Mouse (Mus musculus) C2C12 (cell line): ENCODE results near the gene Acer2. TPM values are rescaled to one million over a fixed set of nuclear protein-coding genes. Genes with fewer than 3 reads are reported as not detected.

Source experiments
- H3K27me3 ChIP-seq: one replicate; pipeline ENCODE4 v1.6.1; 2011; ENCODE audit not compliant: control insufficient read depth, insufficient read depth, insufficient read length
- H3K36me3 ChIP-seq: one replicate; pipeline ENCODE4 v1.6.1; 2011; ENCODE audit not compliant: control insufficient read depth, insufficient read depth
- H3K4me3 ChIP-seq: one replicate; pipeline ENCODE4 v1.5.1; 2011; ENCODE audit warnings: mild to moderate bottlenecking, control low read depth; ENCODE audit not compliant: poor library complexity, insufficient read depth, severe bottlenecking
- H3K79me2 ChIP-seq: one replicate; pipeline ENCODE4 v1.6.1; 2011; ENCODE audit not compliant: control insufficient read depth, insufficient read depth
- H3K79me3 ChIP-seq: one replicate; pipeline ENCODE4 v1.6.1; 2011; ENCODE audit warnings: low read depth, control low read depth
- H3ac ChIP-seq: one replicate; pipeline ENCODE3; 2011; ENCODE audit warnings: low read depth; ENCODE audit not compliant: control insufficient read depth, insufficient read length
- CEBPB ChIP-seq: IDR thresholded peaks from one replicate; pipeline ENCODE4 v1.6.1; 2011; ENCODE audit warnings: low read depth, mild to moderate bottlenecking, control low read depth, moderate library complexity
- CTCF ChIP-seq: IDR thresholded peaks from one replicate; pipeline ENCODE4 v1.5.1; 2011; ENCODE audit not compliant: control insufficient read depth, insufficient read depth, insufficient read length
- FOSL1 ChIP-seq: IDR thresholded peaks from one replicate; pipeline ENCODE4 v1.8.0; 2011; ENCODE audit warnings: mild to moderate bottlenecking, low read length; ENCODE audit not compliant: poor library complexity, insufficient read depth, severe bottlenecking
- MAX ChIP-seq: IDR thresholded peaks from one replicate; pipeline ENCODE4 v1.6.1; 2011; ENCODE audit warnings: mild to moderate bottlenecking, control low read depth
- MYOD1 ChIP-seq: IDR thresholded peaks from one replicate; pipeline ENCODE4 v1.6.1; 2011; ENCODE audit warnings: low read depth; ENCODE audit not compliant: control insufficient read depth, insufficient read length
- MYOG ChIP-seq: IDR thresholded peaks from one replicate; pipeline ENCODE4 v1.6.1; 2011; ENCODE audit not compliant: control insufficient read depth, insufficient read length; ENCODE audit errors: extremely low read depth
- USF1 ChIP-seq: IDR thresholded peaks from one replicate; pipeline ENCODE4 v1.6.1; 2011; ENCODE audit warnings: low read depth, mild to moderate bottlenecking, control low read depth, moderate library complexity
- polyA plus RNA-seq: library from polyadenylated mRNA; unstranded; fragments of >200 nt; fragmentation: generic; extraction: Trizol; gene quantifications from one replicate; pipeline ENCODE4 v1.2.1, GENCODE M21; 2012; ENCODE audit warnings: missing spikeins

Acer2 gene
- polyA plus RNA-seq, 1 experiment = 0.08 TPM

DNA sequence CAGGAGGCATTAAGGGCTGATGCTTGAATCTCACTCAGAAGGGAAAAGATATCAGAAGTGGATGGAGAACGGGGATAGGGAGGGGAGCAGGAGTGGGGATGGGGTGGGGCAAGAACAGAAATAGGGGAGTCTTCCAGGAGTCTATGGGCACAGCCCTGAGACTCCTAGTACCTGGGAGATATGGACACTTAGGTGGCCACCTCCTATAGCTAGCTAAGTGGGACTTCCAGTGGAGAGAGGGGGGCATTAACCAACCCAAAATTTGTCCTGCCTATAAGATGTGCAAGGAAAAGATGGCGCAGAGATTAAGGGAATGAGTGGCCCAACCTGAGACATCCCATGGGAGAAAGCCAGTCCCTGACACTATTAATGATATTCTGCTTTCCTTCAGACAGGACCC lies 22.9 kb upstream of the Acer2 start:
- no peak overlapping the region for H3K4me3 ChIP-seq
- TF ChIP-seq USF1 (no peak), MAX (no peak), CTCF (no peak), FOSL1 (no peak), CEBPB (no peak), MYOG (no peak)
- no peak overlapping the region for H3ac ChIP-seq
- H3K36me3 ChIP-seq = peaks cover 42% of the 10 kb centered on the region
- no peaks in the 10 kb centered on the region for H3K27me3 ChIP-seq
- H3K79me3 ChIP-seq = peaks cover 13% of the 10 kb centered on the region
- peaks cover 18% of the 10 kb centered on the region for H3K79me2 ChIP-seq

DNA sequence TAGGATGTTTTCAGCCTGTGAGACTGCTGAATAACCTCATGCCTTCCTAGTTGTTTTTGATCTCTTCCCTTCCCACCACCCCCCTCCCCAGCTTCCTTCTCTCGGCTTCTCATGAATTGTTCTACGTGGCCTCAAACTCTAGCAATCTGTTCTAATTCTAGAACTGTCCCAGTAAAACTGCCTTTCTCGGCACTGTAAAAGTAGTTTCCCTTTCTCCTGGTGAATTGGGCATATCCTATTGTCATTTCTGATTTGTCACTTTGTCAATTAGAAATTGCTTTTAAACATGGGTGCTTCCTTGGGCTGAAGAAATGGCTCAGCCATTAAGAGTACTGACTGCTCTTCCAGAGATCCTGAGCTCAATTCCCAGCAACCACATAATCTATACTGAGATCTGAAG lies 22.2 kb upstream of the Acer2 start:
- Histone ChIP-seq H3K79me2 (peaks cover 25% of the 10 kb centered on the region), H3K36me3 (peaks cover 44% of the 10 kb centered on the region), H3K79me3 (peaks cover 19% of the 10 kb centered on the region), H3ac (no peak overlapping the region), H3K4me3 (no peak overlapping the region), H3K27me3 (no peaks in the 10 kb centered on the region)
- TF ChIP-seq MYOG (no peak), USF1 (no peak), MYOD1 (no peak), CEBPB (no peak), MAX (no peak), FOSL1 (no peak), CTCF (no peak)

- Histone ChIP-seq H3K4me3 (no peak overlapping the region), H3K79me2 (peaks cover 26% of the 10 kb centered on the region), H3K27me3 (no peaks in the 10 kb centered on the region), H3ac (no peak overlapping the region), H3K36me3 (peaks cover 44% of the 10 kb centered on the region), H3K79me3 (peaks cover 21% of the 10 kb centered on the region)
- TF ChIP-seq CTCF = no peak
- no peak for TF ChIP-seq MAX
- no peak for TF ChIP-seq FOSL1
- no peak for TF ChIP-seq MYOG
- TF ChIP-seq USF1 = no peak
- no peak for TF ChIP-seq CEBPB
- no peak for TF ChIP-seq MYOD1
Measured at GRCm38 (mm10) chr4:86852813-86853590, 21.2 kb upstream of the Acer2 start.

DNA sequence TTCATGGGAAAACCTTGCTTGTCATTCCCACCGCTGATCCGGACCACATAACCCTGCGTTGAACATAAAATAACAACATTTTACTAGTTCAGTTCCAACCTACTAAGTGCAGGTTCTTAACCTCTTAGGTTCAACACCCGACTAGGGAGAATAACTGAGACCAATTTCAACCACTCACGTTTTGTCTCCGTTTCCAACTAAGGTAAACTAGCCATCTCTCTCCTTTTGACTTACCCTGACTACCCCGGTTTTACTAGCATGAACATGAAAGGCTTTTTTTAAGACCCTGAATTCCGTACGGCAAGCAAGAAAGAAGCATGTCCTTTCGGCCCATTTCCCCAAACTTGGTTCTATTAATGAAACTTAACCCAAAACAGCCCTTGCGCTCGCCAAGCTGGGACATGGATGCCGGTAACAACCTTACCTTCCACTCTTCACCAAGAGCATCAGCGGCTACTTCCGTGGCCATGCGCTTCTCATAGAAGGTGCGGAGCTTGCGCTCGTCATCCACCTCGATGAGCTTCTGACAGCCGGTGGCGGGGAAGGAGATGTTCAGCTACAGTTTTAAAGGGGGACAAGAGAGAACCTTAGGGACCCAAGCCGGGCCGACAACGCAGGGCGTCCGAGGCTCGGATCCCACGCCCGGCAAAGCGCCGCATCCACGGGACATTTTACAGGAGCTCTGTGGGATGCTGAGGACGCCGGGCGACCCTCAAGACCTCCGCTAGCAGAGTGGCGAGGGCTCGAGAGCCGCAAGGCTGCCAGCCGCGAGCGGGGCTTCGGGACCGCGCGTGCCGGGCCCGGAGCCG lies 17.7 kb upstream of the Acer2 start:
- Histone ChIP-seq H3K79me2 (peaks cover 26% of the 10 kb centered on the region), H3K36me3 (peaks cover 40% of the 10 kb centered on the region), H3K79me3 (peaks cover 21% of the 10 kb centered on the region), H3K4me3 (peak overlapping the region; percentile 89), H3ac (peak overlapping the region; percentile 94), H3K27me3 (no peaks in the 10 kb centered on the region)
- TF ChIP-seq MYOG = no peak
- TF ChIP-seq CEBPB = no peak
- no peak for TF ChIP-seq FOSL1
- TF ChIP-seq CTCF = no peak
- TF ChIP-seq MAX = peak; percentile 27
- TF ChIP-seq MYOD1 = no peak

- TF ChIP-seq USF1 = no peak
- no peak for TF ChIP-seq MYOD1
- peak; percentile 74 for TF ChIP-seq MAX
- no peak for TF ChIP-seq FOSL1
Measured at GRCm38 (mm10) chr4:86857113-86858069, 16.8 kb upstream of the Acer2 start, which contains the start of gene Rps6. Gene Rps6, minus strand, starts transcription at chr4:86857412.

More at GRCm38 (mm10) chr4:86857113-86858069, 16.8 kb upstream of the Acer2 start, which contains the start of gene Rps6:
- peaks cover 21% of the 10 kb centered on the region for H3K79me3 ChIP-seq
- no peaks in the 10 kb centered on the region for H3K27me3 ChIP-seq
- H3K4me3 ChIP-seq = peak within 1 kb of the TSS; percentile 89
- H3K36me3 ChIP-seq = peaks cover 36% of the 10 kb centered on the region
- peaks cover 26% of the 10 kb centered on the region for H3K79me2 ChIP-seq
- peak within 1 kb of the TSS; percentile 94 for H3ac ChIP-seq
